Mouse (Mus musculus) neutrophil, adult 5-6 weeks (primary cell): ENCODE results near the gene Dmrtb1. TPM values are rescaled to one million over a fixed set of nuclear protein-coding genes. Genes with fewer than 3 reads are reported as not detected.

ENCODE experiments used
- ATAC-seq: fragments of 151-379, 151-347 bp; 2 replicates; pipeline ENCODE4 v1.8.0; 2017; ENCODE audit warnings: mild to moderate bottlenecking, moderate TSS enrichment; ENCODE audit not compliant: insufficient number of reproducible peaks, poor library complexity, low FRiP score, severe bottlenecking; ENCODE audit errors: extremely low read depth
- total RNA-seq: library from RNA; stranded (forward); fragments of 200-1000 nt; gene quantifications from 2 replicates; pipeline ENCODE4 v1.2.3, GENCODE M21; 2017

Dmrtb1 gene
- total RNA-seq, 1 experiment from 2014 or later = 0.47 TPM

GRCm38 (mm10) chr4:107628921-107629411, 55.1 kb downstream of the Dmrtb1 start:
- ATAC-seq = no peak

GRCm38 (mm10) chr4:107628226-107628625, 55.8 kb downstream of the Dmrtb1 start:
- no peak for ATAC-seq

Other genes with a start within 250 kb of the Dmrtb1 start
- gene Glis1, start 249.6 kb downstream of the Dmrtb1 start, total RNA-seq = not detected in 2 replicates
- gene Lrp8, start 118.0 kb upstream of the Dmrtb1 start, total RNA-seq = 2.8 and 3.6 TPM in 2 replicates
- gene Magoh, start 195.5 kb upstream of the Dmrtb1 start, total RNA-seq = 87.4 and 106 TPM in 2 replicates
- gene 0610037L13Rik, start 205.6 kb upstream of the Dmrtb1 start, total RNA-seq = 44.8 and 48.4 TPM in 2 replicates
- 17.2 and 27.9 TPM in 2 replicates for gene Cpt2, start 239.4 kb upstream of the Dmrtb1 start, total RNA-seq